Mouse (Mus musculus) naive thymus-derived CD4-positive, alpha-beta T cell, adult 2 months (primary cell): Measurements from ENCODE around the gene Tmem98.

Source experiments
- DNase-seq: peaks from one replicate; pipeline ENCODE4 v3.0.0-alpha.2; 2011; ENCODE audit warnings: low read depth

Gene Tmem98

GRCm38 (mm10) chr11:80809993-80810821 lies at the start of gene Tmem98:
Tmem98 (plus strand) TSS chr11:80810175.
- DNase-seq, result no peak

GRCm38 (mm10) chr11:80761285-80761974 lies 48.5 kb upstream of the Tmem98 start:
- DNase-seq, result no peak

- no peak for DNase-seq
Measured at GRCm38 (mm10) chr11:80762066-80762465, 47.9 kb upstream of the Tmem98 start.

- DNase-seq, result no peak
Measured at GRCm38 (mm10) chr11:80766068-80766467, 43.9 kb upstream of the Tmem98 start.

- no peak for DNase-seq
Measured at GRCm38 (mm10) chr11:80766472-80767319, 43.3 kb upstream of the Tmem98 start.

- no peak for DNase-seq
Measured at GRCm38 (mm10) chr11:80767320-80767617, 42.7 kb upstream of the Tmem98 start.

- DNase-seq, result no peak
Measured at GRCm38 (mm10) chr11:80771186-80771585, 38.8 kb upstream of the Tmem98 start.

GRCm38 (mm10) chr11:80771596-80772250 lies 38.3 kb upstream of the Tmem98 start:
- DNase-seq, result no peak

GRCm38 (mm10) chr11:80772595-80773210 lies 37.3 kb upstream of the Tmem98 start:
- no peak for DNase-seq

- DNase-seq, result no peak
Measured at GRCm38 (mm10) chr11:80775535-80775934, 34.4 kb upstream of the Tmem98 start.

- DNase-seq, result no peak
Measured at GRCm38 (mm10) chr11:80777708-80778107, 32.3 kb upstream of the Tmem98 start.

- no peak for DNase-seq
Measured at GRCm38 (mm10) chr11:80778157-80778556, 31.8 kb upstream of the Tmem98 start.

GRCm38 (mm10) chr11:80778916-80779526 lies 31.0 kb upstream of the Tmem98 start:
- peak; percentile 10 for DNase-seq

GRCm38 (mm10) chr11:80779527-80780344 lies 30.2 kb upstream of the Tmem98 start, which contains the start of gene Myo1d:
Myo1d (minus strand) TSS chr11:80780025.
- peak; percentile 86 for DNase-seq

GRCm38 (mm10) chr11:80781535-80781934 lies 28.4 kb upstream of the Tmem98 start:
- DNase-seq, result no peak

GRCm38 (mm10) chr11:80783460-80783859 lies 26.5 kb upstream of the Tmem98 start:
- no peak for DNase-seq

- no peak for DNase-seq
Measured at GRCm38 (mm10) chr11:80784294-80784743, 25.7 kb upstream of the Tmem98 start.

- DNase-seq, result no peak
Measured at GRCm38 (mm10) chr11:80785672-80786071, 24.3 kb upstream of the Tmem98 start.

GRCm38 (mm10) chr11:80789647-80790240 lies 20.2 kb upstream of the Tmem98 start:
- no peak for DNase-seq

- DNase-seq, result no peak
Measured at GRCm38 (mm10) chr11:80790413-80790812, 19.6 kb upstream of the Tmem98 start.
